Mouse (Mus musculus) hindbrain, postnatal 0 days (tissue): ENCODE data around the gene Scaper. TPM values are rescaled to one million over a fixed set of nuclear protein-coding genes. Genes with fewer than 3 reads are reported as not detected.

Experiments used
- ATAC-seq: fragments of 200-750 bp; cut with Nextera tagmentation; 2 replicates; pipeline ENCODE4 v1.8.0; 2017; ENCODE audit warnings: mild to moderate bottlenecking, moderate TSS enrichment, moderate library complexity
- DNase-seq: peaks from one replicate; pipeline ENCODE4 v3.0.0-alpha.2; 2015; ENCODE audit warnings: low spot score
- H3K27ac ChIP-seq: fragments of 300-500 bp; sonication (generic); 2 replicates; pipeline ENCODE4 v1.5.1; 2014; ENCODE audit warnings: mild to moderate bottlenecking
- H3K27me3 ChIP-seq: fragments of 300-500 bp; sonication (generic); 2 replicates; pipeline ENCODE4 v1.6.1; 2014; ENCODE audit warnings: low read length, mixed read lengths; ENCODE audit not compliant: insufficient read depth
- H3K36me3 ChIP-seq: fragments of 300-500 bp; sonication (generic); 2 replicates; pipeline ENCODE4 v1.6.1; 2014; ENCODE audit warnings: low read length, mixed read lengths; ENCODE audit not compliant: insufficient read depth
- H3K4me1 ChIP-seq: fragments of 300-500 bp; sonication (generic); 2 replicates; pipeline ENCODE4 v1.6.1; 2014; ENCODE audit warnings: antibody characterized with exemption, low read length, mixed read lengths; ENCODE audit not compliant: insufficient read depth
- H3K4me2 ChIP-seq: fragments of 300-500 bp; sonication (generic); 2 replicates; pipeline ENCODE4 v1.6.1; 2014; ENCODE audit warnings: low read depth, mild to moderate bottlenecking, low read length, moderate library complexity, mixed read lengths
- H3K4me3 ChIP-seq: fragments of 300-500 bp; sonication (generic); 2 replicates; pipeline ENCODE4 v1.5.1; 2014; ENCODE audit warnings: low read length
- H3K9ac ChIP-seq: fragments of 300-500 bp; sonication (generic); replicated peaks from 2 replicates; pipeline ENCODE4 v1.6.1; 2014; ENCODE audit warnings: mild to moderate bottlenecking, low read length, moderate library complexity, mixed read lengths
- H3K9me3 ChIP-seq: fragments of 300-500 bp; sonication (generic); 2 replicates; pipeline ENCODE4 v1.6.1; 2016; ENCODE audit warnings: low read length, mixed read lengths
- CTCF ChIP-seq: IDR thresholded peaks from 2 replicates; pipeline ENCODE4 v1.5.1; 2016; ENCODE audit warnings: antibody characterized with exemption, control low read depth, low read depth
- WGBS: fragments of 180-500 bp; shearing (Covaris S2); extraction: QIAGEN DNeasy Blood & Tissue Kit; methylation state at CpG from one replicate; pipeline ENCODE4 v1.1.7; 2014; 5-methylcytosine and 5-hydroxymethylcytosine counted together
- polyA plus RNA-seq: library from polyadenylated mRNA; unstranded; fragments of >200 nt; fragmentation: Nextera tagmentation; extraction: Ambion mirVana; gene quantifications from 2 replicates; pipeline ENCODE4 v1.2.1, GENCODE M21; 2015
- total RNA-seq: library from RNA; depleted of rRNA; stranded (reverse); fragments of >200 nt; gene quantifications from 2 replicates; pipeline ENCODE4 v1.2.3, GENCODE M21; 2014

The Scaper gene
- total and polyA plus RNA-seq, 2 experiments from 2014 or later: 28.9 to 31.8 TPM

GRCm38 (mm10) chr9:55712016-55712415 is 225.9 kb downstream of the Scaper start:
- Histone ChIP-seq H3K27ac (no peak overlapping the region), H3K9me3 (no peaks in the 10 kb centered on the region), H3K4me3 (no peak overlapping the region), H3K4me2 (no peak overlapping the region), H3K4me1 (no peaks in the 10 kb centered on the region), H3K27me3 (no peaks in the 10 kb centered on the region), H3K36me3 (no peaks in the 10 kb centered on the region), H3K9ac (no peak overlapping the region)
- no peak for TF ChIP-seq CTCF
- DNase-seq: no peak
- ATAC-seq: no peak
- 84% methylated on average over 4 of the region's 4 CpGs for WGBS

GRCm38 (mm10) chr9:55710553-55710952 is 227.4 kb downstream of the Scaper start:
- no peak for TF ChIP-seq CTCF
- no peaks in the 10 kb centered on the region for H3K4me1 ChIP-seq
- H3K27ac ChIP-seq: no peak overlapping the region
- H3K9ac ChIP-seq: no peak overlapping the region
- H3K9me3 ChIP-seq: no peaks in the 10 kb centered on the region
- no peak for DNase-seq
- H3K4me2 ChIP-seq: no peak overlapping the region
- H3K4me3 ChIP-seq: no peak overlapping the region
- no peak for ATAC-seq
- no peaks in the 10 kb centered on the region for H3K36me3 ChIP-seq
- 82% methylated on average over 5 of the region's 5 CpGs for WGBS
- no peaks in the 10 kb centered on the region for H3K27me3 ChIP-seq

- H3K4me3 ChIP-seq: no peak overlapping the region
- H3K9me3 ChIP-seq: no peaks in the 10 kb centered on the region
- DNase-seq: no peak
- H3K4me1 ChIP-seq: no peaks in the 10 kb centered on the region
- 65% methylated on average over 3 of the region's 3 CpGs for WGBS
- H3K4me2 ChIP-seq: no peak overlapping the region
- no peak overlapping the region for H3K27ac ChIP-seq
- no peaks in the 10 kb centered on the region for H3K27me3 ChIP-seq
- no peak for ATAC-seq
- H3K36me3 ChIP-seq: no peaks in the 10 kb centered on the region
- H3K9ac ChIP-seq: no peak overlapping the region
- no peak for TF ChIP-seq CTCF
Measured at GRCm38 (mm10) chr9:55706603-55707002, 231.3 kb downstream of the Scaper start.

- Histone ChIP-seq H3K36me3 (no peaks in the 10 kb centered on the region), H3K4me1 (no peaks in the 10 kb centered on the region), H3K9me3 (no peaks in the 10 kb centered on the region), H3K4me2 (no peak overlapping the region), H3K27me3 (no peaks in the 10 kb centered on the region), H3K4me3 (no peak overlapping the region), H3K27ac (no peak overlapping the region), H3K9ac (no peak overlapping the region)
- TF ChIP-seq CTCF: no peak
- WGBS: 30% methylated on average over 1 of the region's 1 CpGs
- ATAC-seq: no peak
- DNase-seq: peak; percentile 21
Measured at GRCm38 (mm10) chr9:55695307-55695706, 242.6 kb downstream of the Scaper start.

- Histone ChIP-seq H3K36me3 (no peaks in the 10 kb centered on the region), H3K27ac (no peak overlapping the region), H3K9me3 (no peaks in the 10 kb centered on the region), H3K4me2 (no peak overlapping the region), H3K27me3 (no peaks in the 10 kb centered on the region), H3K4me1 (no peaks in the 10 kb centered on the region), H3K9ac (no peak overlapping the region), H3K4me3 (no peak overlapping the region)
- ATAC-seq (no peak), DNase-seq (no peak)
- TF ChIP-seq CTCF: no peak
Measured at GRCm38 (mm10) chr9:55677099-55677498, 260.8 kb downstream of the Scaper start.

- DNase-seq (no peak), ATAC-seq (no peak)
- Histone ChIP-seq H3K4me2 (no peak overlapping the region), H3K9me3 (no peaks in the 10 kb centered on the region), H3K4me3 (no peak overlapping the region), H3K27me3 (no peaks in the 10 kb centered on the region), H3K4me1 (no peaks in the 10 kb centered on the region), H3K27ac (no peak overlapping the region), H3K36me3 (no peaks in the 10 kb centered on the region), H3K9ac (no peak overlapping the region)
- WGBS: 73% methylated on average over 2 of the region's 2 CpGs
- TF ChIP-seq CTCF: no peak
Measured at GRCm38 (mm10) chr9:55646444-55646843, 291.5 kb downstream of the Scaper start.

GRCm38 (mm10) chr9:55626990-55627389 is 310.9 kb downstream of the Scaper start:
- Histone ChIP-seq H3K4me1 (no peaks in the 10 kb centered on the region), H3K36me3 (no peaks in the 10 kb centered on the region), H3K27ac (no peak overlapping the region), H3K27me3 (no peaks in the 10 kb centered on the region), H3K9ac (no peak overlapping the region), H3K4me3 (no peak overlapping the region), H3K4me2 (no peak overlapping the region), H3K9me3 (peaks cover 6% of the 10 kb centered on the region; the same call in 1 of the 2 replicates)
- 77% methylated on average over 5 of the region's 5 CpGs for WGBS
- ATAC-seq (no peak), DNase-seq (no peak)
- no peak for TF ChIP-seq CTCF

- H3K9ac ChIP-seq: no peak overlapping the region
- H3K4me1 ChIP-seq: no peaks in the 10 kb centered on the region
- no peak for ATAC-seq
- H3K27me3 ChIP-seq: no peaks in the 10 kb centered on the region
- no peak overlapping the region for H3K27ac ChIP-seq
- H3K9me3 ChIP-seq: no peaks in the 10 kb centered on the region
- 83% methylated on average over 3 of the region's 3 CpGs for WGBS
- no peak overlapping the region for H3K4me2 ChIP-seq
- H3K4me3 ChIP-seq: no peak overlapping the region
- no peak for TF ChIP-seq CTCF
- H3K36me3 ChIP-seq: no peaks in the 10 kb centered on the region
- no peak for DNase-seq
Measured at GRCm38 (mm10) chr9:55614711-55615110, 323.2 kb downstream of the Scaper start.
